Mouse (Mus musculus) lung, adult 2 months (tissue): ENCODE measurements around the gene Desi1. TPM values are rescaled to one million over a fixed set of nuclear protein-coding genes. Genes with fewer than 3 reads are reported as not detected.

Experiments used
- DNase-seq: peaks from one replicate; pipeline ENCODE4 v3.0.0; 2022
- H3K4me1 ChIP-seq: fragments of 200-500 bp; 2 replicates; pipeline ENCODE4 v1.6.1; 2011; ENCODE audit warnings: low read length; ENCODE audit not compliant: control insufficient read depth, insufficient read depth
- H3K4me3 ChIP-seq: fragments of 200-500 bp; replicated peaks from 2 replicates; pipeline ENCODE3; 2011; ENCODE audit warnings: low read depth, mild to moderate bottlenecking, control low read depth, low read length; ENCODE audit errors: extremely low read depth
- CTCF ChIP-seq: fragments of 200-500 bp; IDR thresholded peaks from 2 replicates; pipeline ENCODE4 v1.5.1; 2011; ENCODE audit warnings: mild to moderate bottlenecking, low read length, control low read depth; ENCODE audit not compliant: insufficient read depth
- POLR2A ChIP-seq: fragments of 200-500 bp; IDR thresholded peaks from 2 replicates; pipeline ENCODE4 v1.6.1; 2011; ENCODE audit warnings: low read depth, mild to moderate bottlenecking, control low read depth, low read length, borderline replicate concordance; ENCODE audit errors: extremely low read depth
- WGBS: fragments of 180-500 bp; shearing (Covaris S2); methylation state at CpG from one replicate; pipeline ENCODE4 v1.1.7; 2018; 5-methylcytosine and 5-hydroxymethylcytosine counted together
- polyA plus RNA-seq: library from polyadenylated mRNA; depleted of rRNA; stranded (reverse); fragments of >200 nt; gene quantifications from 2 replicates; pipeline ENCODE4 v1.2.3, GENCODE M21; 2012; rRNA removed

Desi1 gene
- polyA plus RNA-seq, 1 experiment, result 24.0 TPM

- Histone ChIP-seq H3K4me3 (no peak overlapping the region), H3K4me1 (no peaks in the 10 kb centered on the region)
- no peak for TF ChIP-seq POLR2A
- no peak for TF ChIP-seq CTCF
- no peak for DNase-seq
- 29% methylated on average over 9 of the region's 9 CpGs for WGBS
Observed at GRCm38 (mm10) chr15:81943176-81943749, 90.4 kb downstream of the Desi1 start.

Other genes with a start within 250 kb of the Desi1 start
- 95.4 and 99.7 TPM in 2 replicates for gene Tef, start 231.4 kb downstream of the Desi1 start, polyA plus RNA-seq
- gene Tob2, start 175.1 kb downstream of the Desi1 start, polyA plus RNA-seq, result 35.8 and 39.0 TPM in 2 replicates
- 23.6 and 34.4 TPM in 2 replicates for gene Phf5a, start 162.0 kb downstream of the Desi1 start, polyA plus RNA-seq
- gene Aco2, start 161.6 kb downstream of the Desi1 start, polyA plus RNA-seq, result 147 and 242 TPM in 2 replicates
- gene Polr3h, start 107.6 kb downstream of the Desi1 start, polyA plus RNA-seq, result 7.7 and 11.8 TPM in 2 replicates
- 8.0 and 9.7 TPM in 2 replicates for gene Csdc2, start 97.1 kb downstream of the Desi1 start, polyA plus RNA-seq
- 35.6 and 41.0 TPM in 2 replicates for gene Pmm1, start 72.9 kb downstream of the Desi1 start, polyA plus RNA-seq
- gene 1700029P11Rik, start 53.3 kb downstream of the Desi1 start, polyA plus RNA-seq, result not detected in 2 replicates
- gene Xrcc6, start 46.0 kb downstream of the Desi1 start, polyA plus RNA-seq, result 11.5 and 13.3 TPM in 2 replicates
- 54.7 and 56.6 TPM in 2 replicates for gene Snu13, start 13.7 kb upstream of the Desi1 start, polyA plus RNA-seq
- not detected in 2 replicates for gene 4930407I10Rik, start 25.3 kb upstream of the Desi1 start, polyA plus RNA-seq
- gene Mei1, start 36.1 kb upstream of the Desi1 start, polyA plus RNA-seq, result not detected in 2 replicates
- 7.9 and 10.9 TPM in 2 replicates for gene Ccdc134, start 94.1 kb upstream of the Desi1 start, polyA plus RNA-seq
- gene Srebf2, start 113.3 kb upstream of the Desi1 start, polyA plus RNA-seq, result 261 and 292 TPM in 2 replicates
- 0.40 and 1.00 TPM in 2 replicates for gene Shisa8, start 179.0 kb upstream of the Desi1 start, polyA plus RNA-seq
- 4.4 and 4.9 TPM in 2 replicates for gene Tnfrsf13c, start 190.5 kb upstream of the Desi1 start, polyA plus RNA-seq
- gene Cenpm, start 210.9 kb upstream of the Desi1 start, polyA plus RNA-seq, result 1.8 and 3.4 TPM in 2 replicates
- not detected in 2 replicates for gene 1500009C09Rik, start 218.5 kb upstream of the Desi1 start, polyA plus RNA-seq
- 3.9 and 4.6 TPM in 2 replicates for gene Sept3, start 241.0 kb upstream of the Desi1 start, polyA plus RNA-seq